Mouse (Mus musculus): Measurements from ENCODE around the gene Egfr.

DNA sequence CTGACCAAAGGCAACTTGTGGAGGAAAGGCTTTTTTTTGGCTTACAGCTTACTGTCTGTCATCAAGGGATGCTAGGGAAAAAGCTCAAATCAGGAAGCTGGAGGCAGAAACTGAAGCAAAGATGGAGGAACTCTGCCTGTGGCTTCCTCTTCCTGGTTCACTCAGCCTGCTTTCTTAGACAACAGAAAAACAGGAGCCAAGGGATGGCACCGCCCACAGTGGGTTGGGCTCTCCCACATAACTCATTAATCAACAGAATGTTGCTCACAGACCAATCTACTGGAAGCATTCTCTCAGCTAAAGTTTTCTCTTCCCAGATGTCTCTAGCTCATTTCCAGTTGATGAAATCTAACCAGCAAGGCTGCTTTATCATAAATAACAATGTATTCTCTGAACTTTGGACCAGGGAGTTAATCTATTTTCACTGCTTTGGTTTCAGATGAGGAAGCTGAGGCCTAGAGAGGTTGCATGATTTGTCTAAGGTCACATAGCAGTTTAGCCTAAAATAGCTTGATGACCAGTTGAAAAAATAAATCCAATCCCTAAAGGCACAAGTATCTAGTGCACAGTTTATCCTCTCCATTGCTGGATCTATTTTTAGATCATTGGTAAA lies 155.6 kb downstream of the Egfr start:
- TF ChIP-seq UBTF (IDR thresholded peaks at IDR 0.05; ENCODE audit: low read depth, low read length) (no peak), POLR2A (IDR thresholded peaks at IDR 0.05; ENCODE audit: low read depth, low read length) (no peak), ETS1 (conservative IDR thresholded peaks at IDR 0.05; ENCODE audit: low read depth, low read length) (no peak), CTCF (conservative IDR thresholded peaks at IDR 0.05 in 1 of 2, IDR thresholded peaks at IDR 0.05 in 1 of 2; ENCODE audit: low read depth in 2 of 2, low read length in 2 of 2) (no peak), TCF12 (IDR thresholded peaks at IDR 0.05; ENCODE audit: low read depth, low read length) (no peak), NRF1 (IDR thresholded peaks at IDR 0.05; ENCODE audit: low read depth, low read length) (no peak)

All from CH12.LX (cell line).